Mouse (Mus musculus) stomach, embryonic 16.5 days (tissue): ENCODE measurements around the gene Ddx24. TPM values are rescaled to one million over a fixed set of nuclear protein-coding genes. Genes with fewer than 3 reads are reported as not detected.

Experiments used
- ATAC-seq: fragments of 200-750 bp; cut with Nextera tagmentation; 2 replicates; pipeline ENCODE4 v1.8.0; 2017; ENCODE audit warnings: moderate number of reproducible peaks, moderate TSS enrichment; ENCODE audit not compliant: insufficient read depth, low FRiP score
- H3K27ac ChIP-seq: fragments of 300-500 bp; sonication (generic); 2 replicates; pipeline ENCODE4 v1.5.1; 2014; ENCODE audit warnings: low read length
- H3K27me3 ChIP-seq: fragments of 300-500 bp; sonication (generic); 2 replicates; pipeline ENCODE4 v1.6.1; 2014; ENCODE audit warnings: low read length, control low read depth, mixed read lengths; ENCODE audit not compliant: control insufficient read depth, insufficient read depth
- H3K36me3 ChIP-seq: fragments of 300-500 bp; sonication (generic); 2 replicates; pipeline ENCODE4 v1.6.1; 2014; ENCODE audit warnings: low read length; ENCODE audit not compliant: control insufficient read depth, insufficient read depth
- H3K4me1 ChIP-seq: fragments of 300-500 bp; sonication (generic); 2 replicates; pipeline ENCODE4 v1.6.1; 2014; ENCODE audit warnings: low read length, control low read depth, mixed read lengths; ENCODE audit not compliant: control insufficient read depth, insufficient read depth
- H3K4me2 ChIP-seq: fragments of 300-500 bp; sonication (generic); 2 replicates; pipeline ENCODE4 v1.6.1; 2014; ENCODE audit warnings: low read depth, low read length, mixed read lengths
- H3K4me3 ChIP-seq: fragments of 300-500 bp; sonication (generic); replicated peaks from 2 replicates; pipeline ENCODE4 v1.5.1; 2014; ENCODE audit warnings: mild to moderate bottlenecking, low read length
- H3K9ac ChIP-seq: fragments of 300-500 bp; sonication (generic); 2 replicates; pipeline ENCODE4 v1.6.1; 2014; ENCODE audit warnings: low read length
- H3K9me3 ChIP-seq: fragments of 300-500 bp; sonication (generic); replicated peaks from 2 replicates; pipeline ENCODE4 v1.6.1; 2016; ENCODE audit warnings: low read length, control low read depth; ENCODE audit not compliant: control insufficient read depth
- WGBS: fragments of 180-500 bp; shearing (Covaris S2); extraction: QIAGEN DNeasy Blood & Tissue Kit; methylation state at CpG from one replicate; pipeline ENCODE4 v1.1.7; 2014; 5-methylcytosine and 5-hydroxymethylcytosine counted together
- polyA plus RNA-seq: library from polyadenylated mRNA; unstranded; fragments of >200 nt; fragmentation: Nextera tagmentation; extraction: Ambion mirVana; gene quantifications from 2 replicates; pipeline ENCODE4 v1.2.1, GENCODE M21; 2015

Gene Ddx24
- polyA plus RNA-seq, 1 experiment from 2014 or later: 85.7 TPM

- no peak for ATAC-seq
- H3K9ac ChIP-seq: no peak overlapping the region
- no peak overlapping the region for H3K4me2 ChIP-seq
- H3K4me1 ChIP-seq: peaks cover 3% of the 10 kb centered on the region; the same call in 1 of the 2 replicates
- H3K27ac ChIP-seq: no peak overlapping the region
- H3K4me3 ChIP-seq: no peak overlapping the region
- WGBS: 79% methylated on average over 8 of the region's 8 CpGs
- no peaks in the 10 kb centered on the region for H3K9me3 ChIP-seq
- H3K36me3 ChIP-seq: no peaks in the 10 kb centered on the region
- H3K27me3 ChIP-seq: no peaks in the 10 kb centered on the region
Observed at GRCm38 (mm10) chr12:103360812-103361211, 64.8 kb downstream of the Ddx24 start.

GRCm38 (mm10) chr12:103358951-103359801 lies 66.5 kb downstream of the Ddx24 start:
- whole genome bisulfite sequencing: 60% methylated on average over 4 of the region's 4 CpGs
- no peak overlapping the region for H3K9ac ChIP-seq

GRCm38 (mm10) chr12:103358216-103358615 lies 67.4 kb downstream of the Ddx24 start:
- Histone ChIP-seq H3K27ac (no peak overlapping the region), H3K9ac (no peak overlapping the region), H3K4me3 (no peak overlapping the region), H3K27me3 (no peaks in the 10 kb centered on the region), H3K9me3 (no peaks in the 10 kb centered on the region), H3K4me1 (peaks cover 3% of the 10 kb centered on the region; the same call in 1 of the 2 replicates), H3K4me2 (no peak overlapping the region), H3K36me3 (no peaks in the 10 kb centered on the region)
- 77% methylated on average over 8 of the region's 8 CpGs for WGBS
- no peak for ATAC-seq

More at GRCm38 (mm10) chr12:103358951-103359801, 66.5 kb downstream of the Ddx24 start:
- Histone ChIP-seq H3K4me3 (no peak overlapping the region), H3K9me3 (no peaks in the 10 kb centered on the region), H3K36me3 (no peaks in the 10 kb centered on the region), H3K4me2 (no peak overlapping the region), H3K4me1 (peaks cover 3% of the 10 kb centered on the region; the same call in 1 of the 2 replicates), H3K27me3 (no peaks in the 10 kb centered on the region), H3K27ac (no peak overlapping the region)
- ATAC-seq: no peak

Other genes with a start within 250 kb of the Ddx24 start
- 0.90 and 1.3 TPM in 2 replicates for gene Prima1, start 183.7 kb downstream of the Ddx24 start, polyA plus RNA-seq
- not detected in 2 replicates for gene Fam181a, start 114.9 kb downstream of the Ddx24 start, polyA plus RNA-seq
- 26.3 and 27.7 TPM in 2 replicates for gene Asb2, start 69.8 kb downstream of the Ddx24 start, polyA plus RNA-seq
- 10.6 and 12.2 TPM in 2 replicates for gene Otub2, start 37.1 kb downstream of the Ddx24 start, polyA plus RNA-seq
- 0.18 and 0.39 TPM in 2 replicates for gene 9330161L09Rik, start 18.0 kb downstream of the Ddx24 start, polyA plus RNA-seq
- gene Ifi27, start 8.4 kb upstream of the Ddx24 start, polyA plus RNA-seq: 49.3 and 56.6 TPM in 2 replicates
- 17.0 and 18.1 TPM in 2 replicates for gene Ifi27l2a, start 17.9 kb upstream of the Ddx24 start, polyA plus RNA-seq
- gene Ifi27l2b, start 31.4 kb upstream of the Ddx24 start, polyA plus RNA-seq: 9.2 and 10.2 TPM in 2 replicates
- gene Ppp4r4, start 106.5 kb upstream of the Ddx24 start, polyA plus RNA-seq: 1.1 and 1.4 TPM in 2 replicates
- gene Serpina10, start 205.6 kb upstream of the Ddx24 start, polyA plus RNA-seq: 2.0 and 3.3 TPM in 2 replicates
- gene Serpina6, start 231.4 kb upstream of the Ddx24 start, polyA plus RNA-seq: 142 and 172 TPM in 2 replicates